Mouse (Mus musculus) limb, embryonic 10.5 days (tissue): ENCODE measurements around the gene Ing1. TPM values are rescaled to one million over a fixed set of nuclear protein-coding genes. Genes with fewer than 3 reads are reported as not detected.

Source experiments
- polyA plus RNA-seq: library from polyadenylated mRNA; unstranded; fragments of >200 nt; fragmentation: Nextera tagmentation; extraction: Ambion mirVana; gene quantifications from 2 replicates; pipeline ENCODE4 v1.2.1, GENCODE M21; 2016

Ing1 gene
- polyA plus RNA-seq, 1 experiment from 2014 or later: 39.7 TPM

Other genes with a start within 250 kb of the Ing1 start
- gene Col4a2, start 242.8 kb upstream of the Ing1 start, polyA plus RNA-seq: 53.0 and 53.6 TPM in 2 replicates
- 141 and 145 TPM in 2 replicates for gene Col4a1, start 242.7 kb upstream of the Ing1 start, polyA plus RNA-seq
- gene Rab20, start 76.9 kb upstream of the Ing1 start, polyA plus RNA-seq: 0.99 and 1.9 TPM in 2 replicates
- 105 and 116 TPM in 2 replicates for gene Naxd, start 58.1 kb upstream of the Ing1 start, polyA plus RNA-seq
- gene Cars2, start 4.8 kb upstream of the Ing1 start, polyA plus RNA-seq: 18.4 and 20.1 TPM in 2 replicates
- 146 and 157 TPM in 2 replicates for gene Ankrd10, start 80.2 kb downstream of the Ing1 start, polyA plus RNA-seq
- gene 1700016D06Rik, start 145.5 kb downstream of the Ing1 start, polyA plus RNA-seq: 0.21 TPM in 1 of 2 replicates, not detected in the other
- 52.4 and 59.1 TPM in 2 replicates for gene Arhgef7, start 172.2 kb downstream of the Ing1 start, polyA plus RNA-seq